Mouse (Mus musculus) urinary bladder, postnatal 14 days (tissue): ENCODE results near the gene Anapc2.

Source experiments
- DNase-seq: peaks from one replicate; pipeline ENCODE4 v3.0.0; 2021; ENCODE audit warnings: low spot score

The Anapc2 gene

DNA sequence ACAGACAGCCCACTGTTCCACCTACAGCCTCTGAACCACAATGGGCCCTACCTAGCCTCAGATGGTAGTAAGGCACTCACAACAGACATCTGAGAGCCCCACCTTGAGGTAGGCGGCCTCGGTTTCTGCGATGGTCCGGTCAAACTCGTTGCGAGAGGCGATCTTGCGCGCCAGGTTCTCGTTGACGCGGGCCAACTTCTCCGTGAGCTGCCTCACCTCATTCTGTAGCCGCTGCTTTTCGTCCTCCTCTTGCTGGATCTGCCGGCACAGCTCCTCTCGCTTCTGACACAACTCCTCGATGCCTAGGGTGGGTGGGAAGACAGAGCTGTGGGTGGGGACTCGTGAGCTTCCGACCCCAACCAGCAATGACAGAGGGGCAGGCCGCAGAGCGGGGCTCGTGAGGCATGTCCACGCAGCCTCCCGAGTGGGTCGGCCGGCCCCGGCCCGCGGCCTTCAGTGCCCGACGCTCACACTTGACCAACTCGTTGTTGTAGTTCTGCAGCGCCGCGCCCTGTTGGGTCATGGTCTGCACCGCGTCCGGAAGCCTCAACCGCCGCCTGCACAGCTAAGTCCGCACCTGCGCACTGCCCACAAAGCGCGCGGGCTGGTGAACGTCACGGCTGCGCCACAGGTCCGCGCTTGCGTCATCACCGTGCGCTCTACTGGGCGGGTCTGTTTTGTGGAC lies at the start of gene Anapc2, which contains the start of gene Ssna1:
TSS of gene Anapc2 (plus strand) at position 652 of the 685 bp plus-strand sequence.
TSS of gene Ssna1 (minus strand) at position 612 of the 685 bp plus-strand sequence.
- peak; percentile 98 for DNase-seq

DNA sequence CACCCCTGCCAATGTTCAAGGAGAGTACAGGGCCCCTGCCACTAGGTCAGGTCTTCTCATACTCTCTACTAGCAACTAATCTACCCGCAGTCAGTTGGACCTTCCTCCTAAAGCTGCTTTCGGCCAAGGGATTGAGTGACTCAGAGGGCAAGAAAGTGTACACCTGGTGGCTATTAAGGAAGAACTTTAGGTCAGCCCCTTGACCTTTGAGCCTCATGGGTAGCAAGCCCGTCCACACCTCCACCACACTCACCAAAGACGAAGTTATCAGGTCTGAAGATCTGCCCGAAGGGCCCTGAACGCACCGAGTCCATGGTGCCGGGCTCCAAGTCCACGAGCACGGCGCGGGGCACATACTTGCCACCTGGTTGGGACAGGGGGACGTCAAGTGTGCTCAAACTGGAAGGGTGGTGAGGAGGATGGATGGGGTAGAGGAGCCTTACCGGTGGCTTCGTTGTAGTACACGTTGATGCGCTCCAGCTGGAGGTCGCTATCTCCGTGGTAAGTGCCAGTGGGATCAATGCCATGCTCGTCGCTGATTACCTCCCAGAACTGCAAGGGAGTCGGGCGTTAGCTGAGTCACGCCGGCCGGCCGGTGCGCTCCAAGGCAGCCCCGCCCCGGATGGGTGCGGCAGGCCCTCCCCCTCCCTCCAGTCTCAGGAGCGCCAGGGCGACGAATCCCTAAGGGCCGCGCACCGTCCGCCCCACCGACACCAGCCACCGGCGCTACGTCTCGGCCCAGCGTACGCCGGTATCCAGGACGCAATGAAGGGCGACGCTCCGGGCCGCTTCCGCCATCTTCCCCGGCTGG lies 48.4 kb upstream of the Anapc2 start:
- DNase-seq, result peak; percentile 90

DNA sequence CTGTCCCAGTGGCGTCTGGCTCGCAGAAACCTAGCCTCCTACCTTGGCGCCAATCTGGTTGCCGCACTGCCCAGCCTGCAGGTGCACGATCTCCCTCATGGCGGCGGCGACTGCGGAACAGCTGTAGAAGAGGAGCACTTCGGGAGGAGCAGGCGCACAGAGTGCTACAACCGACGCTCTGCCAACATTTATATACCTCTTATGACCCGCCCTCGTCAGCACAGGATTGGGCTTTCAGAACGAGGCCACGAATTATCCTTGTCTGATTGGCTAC lies 47.8 kb upstream of the Anapc2 start, which contains the start of gene Tubb4b:
TSS of gene Tubb4b (minus strand) at position 211 of the 274 bp plus-strand sequence.
- no peak for DNase-seq

DNA sequence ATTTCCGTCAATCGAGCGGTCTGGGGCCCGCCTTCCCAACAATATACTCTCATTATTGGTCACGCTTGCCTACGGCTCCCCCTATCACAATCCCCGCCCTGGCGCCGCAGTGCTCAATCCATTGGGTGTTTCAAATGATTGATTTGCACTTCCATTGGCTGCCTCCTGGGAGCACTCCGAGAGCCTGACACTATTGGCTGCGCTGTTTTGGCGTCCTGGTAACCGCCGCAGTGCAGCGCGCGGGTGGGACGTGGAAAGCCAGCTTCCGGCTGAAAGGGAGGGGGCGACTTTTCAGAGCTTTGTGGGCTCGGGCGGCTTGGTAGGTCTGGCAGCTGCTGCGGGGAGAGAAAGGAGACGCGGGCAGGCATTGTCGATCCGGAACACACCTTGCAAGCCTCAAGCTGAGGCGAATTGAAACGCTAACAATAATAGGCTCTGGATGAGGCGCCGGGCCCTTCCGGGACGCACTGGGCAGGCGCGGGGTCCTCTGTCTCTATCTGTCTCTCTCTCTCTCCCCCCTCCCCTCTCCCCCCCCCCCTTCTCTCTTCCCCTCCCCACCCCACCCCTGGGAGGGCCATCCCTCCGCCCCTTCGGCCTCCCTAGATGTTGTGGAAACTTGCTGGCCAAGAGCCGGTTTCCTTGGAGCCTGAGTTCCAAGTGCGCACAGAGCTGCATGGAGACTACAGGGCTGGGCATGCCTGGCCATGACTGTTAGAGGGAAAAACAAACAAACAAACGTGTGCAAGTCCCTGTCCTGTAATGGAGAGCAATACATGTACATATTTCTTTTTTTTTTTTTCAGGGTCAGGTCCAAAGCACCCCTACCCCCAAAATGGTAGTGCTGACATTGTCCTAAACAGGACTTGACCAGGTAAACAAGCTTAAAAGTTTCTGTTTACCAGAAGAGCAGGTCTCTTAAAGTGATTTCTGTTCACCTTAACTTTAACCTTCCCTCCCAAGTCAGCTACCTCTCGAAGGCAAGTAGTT lies 47.2 kb upstream of the Anapc2 start:
- DNase-seq, result peak; percentile 98

DNA sequence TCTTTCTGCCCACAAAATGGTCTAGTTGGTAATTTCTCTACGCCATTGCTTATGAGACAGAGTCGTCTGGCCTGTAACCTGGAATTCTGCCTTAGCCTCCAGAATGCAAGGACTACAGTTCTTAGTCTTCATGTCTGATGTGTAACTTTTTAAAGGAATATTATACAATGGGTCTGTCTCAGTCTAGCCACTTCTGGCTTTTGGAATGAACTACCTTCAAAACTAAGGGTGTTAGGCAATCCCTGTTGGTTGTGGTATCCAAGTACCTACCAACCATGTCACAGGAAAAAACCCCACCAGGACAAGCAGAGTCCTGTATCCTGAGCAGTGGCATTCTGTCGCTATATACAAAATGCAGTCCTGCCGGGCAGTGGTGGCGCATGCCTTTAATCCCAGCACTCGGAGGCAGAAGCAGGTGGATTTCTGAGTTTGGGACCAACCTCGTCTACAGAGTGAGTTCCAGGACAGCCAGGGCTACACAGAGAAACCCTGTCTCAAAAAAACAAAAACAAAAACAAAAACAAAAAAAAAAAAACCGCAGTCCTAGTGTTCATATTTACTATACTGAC lies 46.4 kb upstream of the Anapc2 start:
- DNase-seq, result no peak

DNA sequence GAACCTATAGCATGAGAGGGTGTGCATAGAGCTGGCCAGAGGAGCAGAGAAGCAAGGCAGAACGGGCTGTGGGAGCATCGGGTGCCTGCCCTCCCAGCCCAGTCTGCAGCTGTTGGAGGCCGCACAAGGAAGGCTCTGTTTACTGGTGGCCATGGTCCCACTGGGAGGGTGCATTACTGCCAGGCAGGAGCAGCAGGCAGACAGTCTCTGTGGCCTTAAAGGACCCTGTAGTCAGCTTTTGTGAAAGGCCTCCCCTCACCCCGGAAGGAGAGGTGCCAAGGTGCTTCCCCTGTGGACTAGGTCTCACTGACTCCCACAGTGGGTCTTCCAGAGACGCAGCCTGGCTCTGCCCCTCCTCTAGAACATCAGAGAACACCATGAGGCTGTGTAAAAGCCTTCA lies 45.4 kb upstream of the Anapc2 start:
- no peak for DNase-seq

DNA sequence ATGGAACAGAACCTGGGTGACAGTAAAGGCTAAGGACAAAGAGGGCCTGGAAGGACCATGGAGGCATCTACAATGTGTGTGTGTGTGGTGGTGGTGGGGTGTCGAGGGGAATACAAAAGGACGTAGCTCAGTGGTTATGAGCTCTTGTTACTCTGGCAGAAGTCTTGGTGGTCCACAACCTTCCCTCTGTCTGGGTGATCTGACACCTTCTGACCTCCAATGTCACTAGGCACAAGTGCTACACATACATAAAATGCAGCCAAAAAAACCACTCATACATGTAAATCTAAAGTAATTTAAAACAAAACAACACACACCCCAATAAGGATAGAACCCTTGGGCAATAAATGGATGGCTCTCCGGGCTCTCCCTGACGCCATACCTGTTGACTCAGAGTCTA lies 44.9 kb upstream of the Anapc2 start:
- DNase-seq, result no peak

DNA sequence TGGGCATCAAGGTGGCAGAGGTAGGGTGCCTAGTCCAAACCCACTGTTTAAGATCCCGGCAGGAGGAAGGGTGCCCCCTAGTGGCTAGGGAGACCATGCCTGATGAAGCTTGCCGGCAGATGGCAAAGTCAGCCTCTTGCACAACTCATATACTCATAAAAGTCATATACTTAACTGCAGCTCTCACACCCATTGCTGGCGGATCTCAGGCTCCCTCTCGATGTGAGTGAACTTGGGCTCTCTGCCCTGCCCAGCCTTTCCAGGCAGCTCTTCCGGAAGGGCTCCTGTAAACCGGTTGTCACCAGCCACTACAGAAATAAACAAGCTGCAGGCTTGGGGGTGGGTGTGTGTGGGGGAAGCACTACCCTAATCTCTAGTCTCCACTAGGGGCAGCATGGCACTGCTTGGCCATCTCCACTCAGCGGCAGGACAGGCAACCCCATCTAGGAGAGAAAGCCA lies 43.8 kb upstream of the Anapc2 start:
- peak; percentile 94 for DNase-seq

DNA sequence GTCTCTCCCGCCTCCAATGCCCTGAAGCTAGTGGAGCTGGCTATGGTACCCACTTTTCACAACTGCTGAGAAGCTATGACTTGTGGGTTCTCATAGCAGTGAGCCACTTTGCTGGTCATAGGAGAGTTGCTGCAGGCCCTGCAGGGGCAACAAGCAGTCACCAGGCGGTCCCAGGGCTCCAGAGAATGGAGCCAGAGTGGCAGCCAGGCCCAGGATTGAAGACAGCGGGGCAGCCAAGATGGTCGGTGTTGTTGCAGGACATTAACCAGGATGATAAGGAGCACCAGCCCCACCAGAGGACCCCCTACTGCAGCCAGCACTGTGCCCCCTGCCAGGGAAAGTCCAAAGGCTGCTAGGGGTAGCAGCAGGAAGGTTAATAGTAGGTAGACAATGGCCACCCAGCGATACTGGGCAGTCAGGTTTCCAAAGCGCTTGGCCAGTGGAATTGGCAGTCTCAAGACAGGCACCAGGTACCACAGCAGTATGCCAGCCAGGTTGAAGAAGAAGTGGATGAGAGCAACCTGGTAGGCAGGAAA lies 43.2 kb upstream of the Anapc2 start:
- DNase-seq, result no peak

DNA sequence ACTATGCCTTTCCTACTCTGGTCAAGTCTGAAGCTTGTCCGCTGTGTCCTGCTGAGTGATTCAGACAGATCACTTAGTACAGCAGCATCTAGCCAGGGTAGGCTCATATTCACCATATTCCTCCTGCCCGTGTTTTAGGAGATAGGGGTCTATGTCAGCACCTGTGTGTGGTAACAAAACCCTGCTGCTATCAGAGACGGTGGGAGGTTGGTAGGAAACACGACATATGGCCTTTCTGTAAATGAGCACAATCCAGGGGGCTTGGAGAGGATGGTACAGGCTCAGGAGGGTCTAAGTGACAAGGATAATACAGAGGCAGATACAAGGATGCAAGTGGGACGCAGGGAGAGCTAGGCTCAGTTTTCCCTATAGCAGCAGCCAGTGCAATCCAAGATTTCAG lies 42.7 kb upstream of the Anapc2 start:
- DNase-seq, result no peak

DNA sequence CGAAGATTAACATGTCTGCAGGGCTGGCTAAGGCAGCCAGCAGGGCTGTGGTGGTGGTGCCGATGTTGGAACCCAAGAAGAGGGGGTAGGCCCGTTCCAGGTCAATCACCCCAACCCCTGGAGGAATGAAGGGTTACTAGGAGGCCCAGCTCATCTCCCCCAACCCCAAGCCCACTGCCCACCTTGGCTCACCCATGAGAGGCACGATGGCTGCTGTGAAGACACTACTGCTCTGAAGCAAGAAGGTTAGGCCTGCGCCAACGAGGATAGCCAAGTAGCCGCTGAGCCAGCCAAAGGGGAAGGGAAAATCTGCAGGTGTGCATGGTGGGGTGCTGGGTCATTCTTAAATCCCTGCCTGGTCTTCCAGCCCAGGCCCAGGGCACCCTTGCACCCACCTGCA lies 41.7 kb upstream of the Anapc2 start:
- DNase-seq, result no peak

DNA sequence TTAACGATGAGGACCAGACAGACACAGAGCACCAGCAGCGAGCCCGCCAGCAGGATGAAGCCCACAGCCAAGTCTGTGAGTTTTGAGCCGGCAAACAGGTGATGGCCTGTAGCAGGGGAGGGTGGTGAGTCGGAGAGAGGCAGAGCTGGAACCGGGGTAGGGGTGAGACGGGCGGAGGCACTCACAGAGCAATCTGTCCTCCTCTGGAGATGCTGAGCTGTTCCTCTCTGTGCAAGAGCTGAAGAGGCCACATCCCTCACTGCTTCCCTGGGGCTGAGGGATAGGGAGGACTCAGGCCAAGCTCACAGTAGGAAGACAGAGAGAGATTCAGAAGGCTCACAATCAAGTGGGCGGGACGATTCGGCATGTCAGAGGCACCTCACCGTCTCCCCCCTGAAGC lies 41.2 kb upstream of the Anapc2 start:
- DNase-seq, result no peak

DNA sequence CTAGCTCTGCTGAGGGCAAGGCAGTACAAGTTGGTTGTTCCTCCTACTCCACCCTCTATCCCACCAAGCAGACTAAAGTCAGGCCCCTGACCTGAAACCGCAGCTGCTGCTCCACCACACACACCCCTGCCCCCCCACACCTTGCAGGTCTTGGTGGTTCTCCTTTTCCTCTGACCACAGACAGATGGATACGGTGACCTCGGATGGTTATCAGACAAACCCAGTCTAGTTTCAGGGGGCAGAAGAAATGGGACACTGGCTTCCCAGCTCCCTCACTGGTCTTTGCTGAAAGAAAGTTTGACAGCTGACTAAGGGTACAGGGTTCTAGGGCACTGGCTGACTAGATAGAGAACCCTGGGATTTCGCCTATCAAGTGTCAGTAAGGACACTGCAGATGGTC lies 38.9 kb upstream of the Anapc2 start:
- no peak for DNase-seq

DNA sequence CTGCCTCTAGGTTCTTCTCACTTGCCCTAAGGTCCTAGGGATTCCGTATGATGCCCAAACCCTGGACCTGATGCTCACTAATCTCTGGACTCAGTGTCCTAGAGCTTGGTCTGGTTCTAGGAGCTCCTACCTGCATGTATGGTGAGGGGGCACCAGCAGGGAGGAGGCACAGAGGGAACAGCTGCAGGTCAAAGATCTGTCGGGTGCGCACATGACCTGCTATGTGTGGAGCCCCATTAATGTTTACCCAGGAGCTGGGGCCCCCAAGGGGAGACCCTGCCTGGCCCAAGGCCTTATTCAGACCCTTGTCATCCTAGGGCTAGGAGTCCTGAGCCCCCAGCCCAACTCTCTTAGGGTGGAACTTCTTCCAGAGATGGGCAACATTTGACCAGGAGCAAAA lies 38.2 kb upstream of the Anapc2 start, which contains the start of gene Slc34a3:
TSS of gene Slc34a3 (minus strand) at position 315 of the 400 bp plus-strand sequence.
- no peak for DNase-seq

DNA sequence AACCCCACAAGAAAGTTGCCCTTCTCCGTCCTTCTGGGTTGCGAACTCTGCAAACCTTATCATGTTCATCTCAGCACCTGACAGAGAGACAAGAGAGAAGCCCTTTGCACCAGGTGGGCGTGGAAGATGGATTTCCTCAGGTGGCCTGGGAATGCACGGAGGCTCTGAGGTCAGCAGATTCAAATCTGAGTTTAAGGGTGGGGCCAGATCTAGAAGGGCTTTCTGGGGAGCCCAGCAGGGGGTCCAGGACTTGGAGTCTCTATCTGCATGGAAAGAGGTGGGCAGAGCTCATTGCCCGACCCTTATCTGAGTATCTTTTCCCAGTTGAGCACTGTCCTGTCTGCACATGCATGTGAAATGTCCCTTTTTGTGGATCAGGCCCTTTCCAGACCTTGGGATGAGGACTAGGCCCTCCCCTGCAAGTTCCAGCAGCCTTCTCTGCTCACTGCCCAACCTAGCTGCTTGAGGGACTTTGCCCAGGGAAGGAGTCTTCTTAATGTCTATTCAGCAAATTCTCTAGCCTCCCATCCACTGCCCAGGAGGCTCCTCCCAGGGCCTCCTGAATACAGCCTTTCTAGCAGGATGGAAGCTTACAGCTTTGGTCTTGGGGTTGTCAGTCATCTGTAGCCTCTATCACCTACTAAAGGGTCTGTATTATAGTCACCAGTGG lies 37.6 kb upstream of the Anapc2 start:
- DNase-seq, result no peak

DNA sequence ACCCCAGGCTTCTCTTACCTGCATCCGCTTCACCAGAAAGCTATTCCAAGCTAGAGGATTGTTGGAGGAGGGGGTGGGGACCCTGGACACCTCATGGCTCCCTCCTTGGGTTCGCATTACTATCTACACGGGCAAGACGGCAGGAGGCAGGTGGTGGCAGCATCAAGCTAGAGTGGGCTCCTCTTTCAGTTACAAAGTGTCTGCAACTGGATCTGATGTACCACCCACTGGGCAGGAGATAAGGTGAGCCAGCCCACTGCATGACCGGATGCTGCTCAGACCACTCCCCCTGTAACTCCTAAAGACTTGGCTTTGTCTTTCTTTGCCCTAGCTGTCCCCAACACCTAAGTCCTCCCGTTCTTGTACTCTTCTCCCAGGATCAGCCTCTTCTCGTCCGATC lies 35.7 kb upstream of the Anapc2 start, which contains the start of gene Rnf224:
TSS of gene Rnf224 (minus strand) at position 174 of the 400 bp plus-strand sequence.
- no peak for DNase-seq

DNA sequence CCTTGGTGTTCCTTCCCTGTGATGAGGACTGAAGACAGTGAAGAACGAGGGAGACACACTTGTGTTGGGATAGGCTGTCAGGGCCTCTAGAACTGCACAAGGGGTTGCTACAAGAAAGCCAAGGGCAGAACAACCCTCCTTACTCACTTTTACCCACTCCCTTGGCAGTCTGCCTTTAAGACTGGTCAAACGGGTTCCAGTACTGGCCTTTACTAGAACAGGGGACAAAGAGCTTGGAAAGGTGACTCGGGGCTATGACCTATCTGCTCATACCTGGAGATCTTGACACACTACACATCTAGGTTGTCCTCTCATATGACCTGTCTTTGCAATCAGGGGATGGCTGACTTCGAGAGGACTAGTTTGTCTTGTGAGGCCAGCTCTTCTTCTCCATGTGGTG lies 34.8 kb upstream of the Anapc2 start:
- peak; percentile 88 for DNase-seq

DNA sequence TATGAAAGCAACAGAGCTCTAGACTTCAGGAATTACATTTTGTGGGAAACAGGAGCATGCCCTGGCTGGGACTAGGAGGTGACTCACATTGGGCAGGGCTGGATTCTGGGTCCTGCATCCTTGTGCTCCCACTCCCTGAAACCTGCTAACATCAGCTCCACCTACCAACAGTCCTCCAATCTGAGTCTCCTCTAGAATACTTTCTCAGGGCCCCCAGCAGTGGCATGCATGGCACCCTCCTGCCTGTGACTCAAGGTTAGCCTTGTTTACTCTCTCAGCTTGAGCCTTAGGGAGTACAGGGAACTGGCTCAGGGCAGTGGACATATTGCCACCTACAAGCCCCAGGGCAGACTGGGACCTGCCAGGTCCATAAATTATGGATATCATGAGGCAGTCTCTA lies 34.2 kb upstream of the Anapc2 start:
- peak; percentile 44 for DNase-seq

DNA sequence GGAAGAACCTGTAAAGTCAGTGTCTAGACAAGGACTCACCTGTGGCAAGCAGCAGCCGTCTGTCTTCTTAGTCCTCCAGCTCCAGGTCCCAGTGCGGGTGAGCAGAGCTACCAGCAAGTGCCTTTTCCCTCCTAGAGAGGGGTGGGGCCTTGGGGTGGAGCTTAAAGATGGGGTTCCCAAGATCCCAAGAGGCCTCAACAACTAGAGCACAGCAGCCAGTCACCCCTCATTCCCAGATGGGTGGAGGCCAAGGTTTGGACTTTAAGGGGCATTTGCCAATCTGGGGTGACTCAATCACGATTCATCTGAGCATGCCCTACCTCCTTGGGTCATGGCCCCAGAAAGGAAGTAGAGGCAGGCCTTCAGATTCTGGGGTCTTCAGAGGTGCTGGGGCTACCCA lies 32.5 kb upstream of the Anapc2 start:
- DNase-seq, result no peak

DNA sequence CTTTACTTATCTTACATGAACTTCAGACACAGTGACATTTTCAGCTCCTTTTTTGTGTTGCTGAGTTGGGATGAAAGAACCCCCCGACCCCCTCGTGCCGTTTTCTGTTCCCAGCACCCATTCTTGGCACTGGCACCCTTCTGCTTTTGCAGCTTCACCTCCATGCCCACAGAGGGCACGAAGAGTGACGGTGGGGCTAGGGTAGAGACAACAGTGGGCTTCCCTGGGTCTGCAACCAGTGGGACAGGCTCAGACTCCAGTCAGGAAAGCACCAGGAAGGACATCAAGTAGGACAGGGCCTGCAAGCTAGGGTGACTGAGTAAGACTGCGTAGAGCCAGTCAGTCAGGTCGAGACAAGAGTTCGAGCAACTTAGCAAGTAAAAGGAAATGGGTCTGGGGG lies 32.0 kb upstream of the Anapc2 start:
- no peak for DNase-seq
